Mouse (Mus musculus): ENCODE measurements around the gene Spp1.
A peak's percentile ranks its signal among the peaks of the same experiment; 100 is the strongest.
"Not testable (repeated sequence)": the region's sequence is repeated elsewhere in the genome, so short reads cannot be mapped to it uniquely, and the experiment has no call there.

Gene Spp1

GRCm38 (mm10) chr5:104433968-104434565 is 851 bp upstream of the Spp1 start:
- peak; percentile 14 for DNase-seq (ENCODE audit: inconsistent ontology term)

- DNase-seq (ENCODE audit: inconsistent ontology term), result no peak
These were observed 1.6 kb downstream of the Spp1 start for GRCm38 (mm10) chr5:104436406-104437076.

GRCm38 (mm10) chr5:104442396-104442795 is 7.5 kb downstream of the Spp1 start:
- DNase-seq (ENCODE audit: inconsistent ontology term), result no peak

- DNase-seq (ENCODE audit: inconsistent ontology term), result no peak
These were observed 7.9 kb downstream of the Spp1 start for GRCm38 (mm10) chr5:104442850-104443249.

- peak; percentile 63 for DNase-seq (ENCODE audit: inconsistent ontology term)
These were observed 11.2 kb downstream of the Spp1 start for GRCm38 (mm10) chr5:104446156-104446555.

- DNase-seq (ENCODE audit: inconsistent ontology term), result not testable (repeated sequence)
These were observed 13.4 kb downstream of the Spp1 start for GRCm38 (mm10) chr5:104448346-104448745.

GRCm38 (mm10) chr5:104449491-104449890 is 14.6 kb downstream of the Spp1 start:
- DNase-seq (ENCODE audit: inconsistent ontology term), result no peak

GRCm38 (mm10) chr5:104453075-104453474 is 18.2 kb downstream of the Spp1 start:
- DNase-seq (ENCODE audit: inconsistent ontology term), result peak; percentile 57

GRCm38 (mm10) chr5:104454564-104454963 is 19.6 kb downstream of the Spp1 start:
- DNase-seq (ENCODE audit: inconsistent ontology term), result no peak

GRCm38 (mm10) chr5:104458832-104459705 is 24.2 kb downstream of the Spp1 start, which contains the start of gene Pkd2:
Gene Pkd2 (plus strand): TSS chr5:104459450.
- peak; percentile 90 for DNase-seq (ENCODE audit: inconsistent ontology term)

GRCm38 (mm10) chr5:104459706-104460455 is 25.0 kb downstream of the Spp1 start:
- DNase-seq (ENCODE audit: inconsistent ontology term), result peak; percentile 50

GRCm38 (mm10) chr5:104460456-104460838 is 25.5 kb downstream of the Spp1 start:
- DNase-seq (ENCODE audit: inconsistent ontology term), result no peak

- peak; percentile 22 for DNase-seq (ENCODE audit: inconsistent ontology term)
These were observed 25.9 kb downstream of the Spp1 start for GRCm38 (mm10) chr5:104460856-104461255.

- DNase-seq (ENCODE audit: inconsistent ontology term), result peak; percentile 50
These were observed 30.4 kb downstream of the Spp1 start for GRCm38 (mm10) chr5:104465279-104465678.

- no peak for DNase-seq (ENCODE audit: inconsistent ontology term)
These were observed 30.8 kb downstream of the Spp1 start for GRCm38 (mm10) chr5:104465731-104466130.

GRCm38 (mm10) chr5:104466816-104467215 is 31.9 kb downstream of the Spp1 start:
- DNase-seq (ENCODE audit: inconsistent ontology term), result no peak

GRCm38 (mm10) chr5:104468586-104468985 is 33.7 kb downstream of the Spp1 start:
- DNase-seq (ENCODE audit: inconsistent ontology term), result no peak

GRCm38 (mm10) chr5:104470981-104471391 is 36.1 kb downstream of the Spp1 start:
- DNase-seq (ENCODE audit: inconsistent ontology term), result no peak

GRCm38 (mm10) chr5:104472371-104472770 is 37.5 kb downstream of the Spp1 start:
- DNase-seq (ENCODE audit: inconsistent ontology term), result no peak

- DNase-seq (ENCODE audit: inconsistent ontology term), result no peak
These were observed 45.4 kb downstream of the Spp1 start for GRCm38 (mm10) chr5:104480367-104480766.

- peak; percentile 74 for DNase-seq (ENCODE audit: inconsistent ontology term)
These were observed 47.9 kb downstream of the Spp1 start for GRCm38 (mm10) chr5:104482856-104483255.

Data from Muller cell, postnatal 12 days (primary cell).